ENCODE assay signal across 16 mouse cellular contexts in the genomic region with DNA sequence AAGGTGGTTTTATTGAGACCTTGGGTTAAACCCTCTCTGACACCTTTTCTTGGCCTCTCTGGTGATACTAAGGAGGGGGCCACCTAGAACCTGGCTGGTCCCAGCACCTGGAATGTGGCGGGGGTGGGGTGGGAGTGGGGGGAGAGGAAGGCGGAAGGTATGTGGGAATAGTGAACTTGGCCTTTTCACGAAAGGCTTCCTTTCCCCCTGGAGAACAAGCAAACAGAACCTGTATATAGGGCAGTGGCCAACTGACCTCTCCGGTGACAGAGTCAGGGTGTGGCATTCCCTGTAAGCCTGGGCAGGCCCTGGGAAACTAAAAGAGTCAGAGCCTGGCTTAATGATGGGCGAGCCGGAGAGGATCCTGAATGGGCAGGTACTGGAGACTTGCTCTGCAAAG. TPM values are rescaled to one million over a fixed set of nuclear protein-coding genes. Genes with fewer than 3 reads are reported as not detected.
"Had no signal": no experiment of that assay in that cellular context is flagged by ENCODE, and none has a peak within 500 bp of the region (broad histone marks: within the 10 kb centered on the region; RNA-seq: fewer than 3 reads in every experiment).

No protein-coding gene starts in this region.

- H3K4me3 ChIP-seq: left cerebral cortex, adult 2 months; limb, embryonic 15.5 days; megakaryocyte, embryonic 14.5 days; midbrain, embryonic 12.5 days; stomach, embryonic 15.5 days had no signal

- H3K9ac ChIP-seq: limb, embryonic 15.5 days; lung, embryonic 14.5 days; midbrain, embryonic 12.5 days; stomach, embryonic 15.5 days had no signal

- H3K9me3 ChIP-seq: limb, embryonic 15.5 days; megakaryocyte, embryonic 14.5 days; midbrain, embryonic 12.5 days; stomach, embryonic 15.5 days had no signal

- H3K36me3 ChIP-seq: limb, embryonic 15.5 days; midbrain, embryonic 12.5 days; stomach, embryonic 15.5 days had no signal

- DNase-seq: kidney, adult 2 months; kidney, postnatal 25 days; lung, embryonic 14.5 days; lung, postnatal 14 days; right cerebral cortex, postnatal 14 days; thymus, postnatal 4 days had no signal

- H3K4me2 ChIP-seq: limb, embryonic 15.5 days; lung, embryonic 14.5 days; midbrain, embryonic 12.5 days; stomach, embryonic 15.5 days had no signal

- H3K27ac ChIP-seq: left cerebral cortex, adult 2 months; limb, embryonic 15.5 days; macrophage; midbrain, embryonic 12.5 days; stomach, embryonic 15.5 days had no signal

- H3K27me3 ChIP-seq: limb, embryonic 15.5 days; midbrain, embryonic 12.5 days; stomach, embryonic 15.5 days had no signal

RNA-seq across cellular contexts. Expression of a gene that starts 38.2 kb away (rescaled TPM):
- total RNA-seq: layer of hippocampus, postnatal 25 days; left cerebral cortex, adult 2 months; left cerebral cortex, postnatal 25 days; midbrain, postnatal 0 days had no signal
- polyA plus RNA-seq: limb, embryonic 11.5 days; limb, embryonic 15.5 days; lung, embryonic 14.5 days; macrophage had no signal
